Mouse (Mus musculus) lung, adult 2 months (tissue): ENCODE data around the gene Ryr3. TPM values are rescaled to one million over a fixed set of nuclear protein-coding genes. Genes with fewer than 3 reads are reported as not detected.

Experiments
- DNase-seq: peaks from one replicate; pipeline ENCODE4 v3.0.0; 2022
- H3K4me1 ChIP-seq: fragments of 200-500 bp; 2 replicates; pipeline ENCODE4 v1.6.1; 2011; ENCODE audit warnings: low read length; ENCODE audit not compliant: control insufficient read depth, insufficient read depth
- H3K4me3 ChIP-seq: fragments of 200-500 bp; replicated peaks from 2 replicates; pipeline ENCODE3; 2011; ENCODE audit warnings: low read depth, mild to moderate bottlenecking, control low read depth, low read length; ENCODE audit errors: extremely low read depth
- CTCF ChIP-seq: fragments of 200-500 bp; IDR thresholded peaks from 2 replicates; pipeline ENCODE4 v1.5.1; 2011; ENCODE audit warnings: mild to moderate bottlenecking, low read length, control low read depth; ENCODE audit not compliant: insufficient read depth
- POLR2A ChIP-seq: fragments of 200-500 bp; IDR thresholded peaks from 2 replicates; pipeline ENCODE4 v1.6.1; 2011; ENCODE audit warnings: low read depth, mild to moderate bottlenecking, control low read depth, low read length, borderline replicate concordance; ENCODE audit errors: extremely low read depth
- WGBS: fragments of 180-500 bp; shearing (Covaris S2); methylation state at CpG from one replicate; pipeline ENCODE4 v1.1.7; 2018; 5-methylcytosine and 5-hydroxymethylcytosine counted together
- polyA plus RNA-seq: library from polyadenylated mRNA; depleted of rRNA; stranded (reverse); fragments of >200 nt; gene quantifications from 2 replicates; pipeline ENCODE4 v1.2.3, GENCODE M21; 2012

Ryr3 gene
- polyA plus RNA-seq, 1 experiment = 0.79 TPM

DNA sequence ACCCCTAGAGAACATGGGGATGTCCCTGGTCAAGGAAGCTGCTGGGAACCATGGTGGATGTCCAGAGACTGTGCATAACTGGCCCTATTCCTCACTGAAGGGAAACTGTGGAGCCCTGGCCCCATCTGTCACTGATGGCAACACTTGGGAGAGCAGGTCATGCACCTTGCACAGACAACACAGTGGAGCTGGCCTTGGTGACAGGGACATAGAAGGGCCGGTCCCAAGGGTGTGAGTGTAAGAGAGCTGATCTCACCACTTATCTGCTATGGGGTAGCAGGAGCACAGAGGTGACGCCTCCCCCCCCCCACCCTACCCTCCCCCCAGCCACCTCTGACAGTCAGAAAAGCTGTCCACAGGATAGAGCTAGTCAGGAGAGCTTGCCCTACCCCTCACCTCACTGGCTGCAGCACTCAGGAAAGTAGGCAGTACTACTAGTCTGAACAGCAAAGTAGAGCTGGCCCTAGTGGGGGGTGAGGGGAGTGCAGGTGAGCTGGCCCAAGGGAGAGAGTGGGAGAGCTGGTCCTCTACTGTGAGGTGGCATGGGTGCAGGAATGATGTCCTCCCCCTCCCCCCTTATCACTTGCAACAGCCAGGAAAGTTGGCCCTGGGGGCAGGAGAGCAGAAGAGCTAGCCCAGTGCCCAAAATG lies 17.7 kb downstream of the Ryr3 start:
- DNase-seq = no peak
- 67% methylated on average over 2 of the region's 2 CpGs for WGBS
- H3K4me1 ChIP-seq = no peaks in the 10 kb centered on the region
- TF ChIP-seq POLR2A (no peak), CTCF (no peak)
- H3K4me3 ChIP-seq = no peak overlapping the region

DNA sequence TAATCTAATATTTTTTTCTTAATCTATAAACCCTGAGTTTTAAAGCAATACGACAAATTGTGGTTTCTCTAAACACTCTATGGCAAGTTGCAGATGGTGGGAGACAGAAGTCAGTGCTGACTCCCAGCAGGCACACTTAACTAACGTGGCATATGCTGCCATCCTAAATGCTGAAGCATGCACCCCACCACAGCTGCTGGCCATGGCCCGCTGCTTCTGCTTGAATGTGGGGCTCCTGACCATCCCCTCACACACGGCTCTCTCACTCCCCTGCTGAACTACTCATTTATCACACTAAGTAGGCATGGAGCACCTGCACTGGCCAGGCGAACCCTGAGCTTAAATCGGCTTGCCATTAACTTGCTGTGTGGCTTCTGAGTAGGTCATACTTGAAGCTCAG lies 29.7 kb downstream of the Ryr3 start:
- Histone ChIP-seq H3K4me3 (no peak overlapping the region), H3K4me1 (no peaks in the 10 kb centered on the region)
- no peak for TF ChIP-seq POLR2A
- no peak for TF ChIP-seq CTCF
- whole genome bisulfite sequencing = 65% methylated on average over 6 of the region's 6 CpGs
- no peak for DNase-seq

DNA sequence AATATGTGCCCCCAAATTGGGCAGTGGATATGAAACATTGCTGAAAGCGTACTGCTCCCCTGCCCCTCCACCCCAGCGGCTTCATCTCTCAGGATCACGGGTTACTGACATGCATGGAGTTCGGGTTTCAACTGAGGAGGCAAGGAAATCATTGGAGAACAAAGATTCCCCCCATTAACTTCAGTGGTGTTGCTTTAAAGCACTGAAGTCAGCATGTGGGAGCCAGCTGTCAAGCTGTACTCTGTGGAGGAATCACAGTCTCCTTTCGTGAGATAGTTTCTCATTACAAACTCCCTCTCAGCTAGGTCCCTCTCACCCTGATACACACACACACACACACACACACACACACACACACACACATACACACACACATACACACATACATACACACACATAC lies 35.2 kb downstream of the Ryr3 start:
- no peak for TF ChIP-seq CTCF
- no peak for TF ChIP-seq POLR2A
- WGBS = 56% methylated on average over 5 of the region's 5 CpGs
- no peak for DNase-seq
- Histone ChIP-seq H3K4me1 (no peaks in the 10 kb centered on the region), H3K4me3 (no peak overlapping the region)

DNA sequence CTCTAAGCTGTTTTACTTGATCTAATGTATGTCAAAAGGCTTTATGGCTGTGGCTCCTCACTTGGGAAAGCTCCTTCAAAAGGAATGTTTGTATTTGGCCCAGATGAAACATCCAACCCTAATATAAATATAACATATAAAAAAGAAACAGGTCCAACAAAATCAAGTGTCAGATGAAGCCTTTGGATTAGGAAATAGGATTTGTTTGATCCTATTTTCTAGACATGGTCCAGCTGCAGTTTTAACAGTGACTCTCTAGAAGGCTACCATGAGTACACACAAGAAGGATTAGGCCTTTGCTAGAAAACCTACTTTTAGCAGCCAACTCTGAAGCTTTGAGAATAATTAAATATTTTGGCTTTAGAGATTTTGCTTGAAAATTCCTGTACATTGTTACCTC lies 38.8 kb downstream of the Ryr3 start:
- TF ChIP-seq POLR2A = no peak
- no peak for TF ChIP-seq CTCF
- Histone ChIP-seq H3K4me3 (no peak overlapping the region), H3K4me1 (no peaks in the 10 kb centered on the region)
- no peak for DNase-seq

DNA sequence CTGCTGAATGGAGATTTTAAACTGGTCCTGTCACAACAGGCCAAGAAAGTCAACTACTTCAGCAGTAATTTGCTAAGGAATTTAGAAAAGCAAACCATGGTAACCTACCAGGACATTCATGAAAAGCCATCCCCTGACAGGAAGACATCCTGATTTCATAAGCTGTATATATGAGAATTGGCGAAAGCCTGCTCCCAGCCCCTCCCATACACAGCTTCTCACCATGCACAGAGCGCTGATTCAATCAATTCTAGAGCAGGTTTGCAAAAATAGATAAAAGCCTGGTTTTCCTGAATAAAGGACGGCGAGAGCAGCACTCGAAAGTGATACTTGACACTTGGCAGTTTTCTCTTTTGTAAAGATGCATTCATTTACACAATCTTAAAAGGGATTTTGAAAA lies 40.6 kb downstream of the Ryr3 start:
- DNase-seq = no peak
- WGBS = 64% methylated on average over 5 of the region's 5 CpGs
- Histone ChIP-seq H3K4me3 (no peak overlapping the region), H3K4me1 (no peaks in the 10 kb centered on the region)
- no peak for TF ChIP-seq CTCF
- TF ChIP-seq POLR2A = no peak

DNA sequence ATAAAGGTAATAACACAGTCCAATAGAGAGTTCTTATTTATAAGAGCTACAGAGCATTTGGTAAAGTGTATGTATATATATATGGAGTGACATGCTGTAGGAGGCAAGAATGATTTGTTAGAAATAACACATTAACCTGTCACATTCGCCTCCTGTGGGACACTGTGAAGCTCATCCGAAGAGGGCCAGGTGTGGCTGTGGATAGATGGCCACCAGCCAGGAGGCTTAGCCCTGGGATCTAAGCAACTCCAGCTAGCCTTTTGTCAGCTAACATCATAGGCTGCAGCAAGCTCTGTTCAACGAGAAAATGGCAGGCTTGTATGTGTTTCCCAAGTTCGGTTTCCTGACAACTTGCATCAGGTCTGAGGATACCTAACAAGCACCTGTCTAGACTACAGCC lies 48.8 kb downstream of the Ryr3 start:
- WGBS = 78% methylated on average over 4 of the region's 4 CpGs
- TF ChIP-seq CTCF (no peak), POLR2A (no peak)
- no peak for DNase-seq
- no peak overlapping the region for H3K4me3 ChIP-seq
- H3K4me1 ChIP-seq = no peaks in the 10 kb centered on the region

DNA sequence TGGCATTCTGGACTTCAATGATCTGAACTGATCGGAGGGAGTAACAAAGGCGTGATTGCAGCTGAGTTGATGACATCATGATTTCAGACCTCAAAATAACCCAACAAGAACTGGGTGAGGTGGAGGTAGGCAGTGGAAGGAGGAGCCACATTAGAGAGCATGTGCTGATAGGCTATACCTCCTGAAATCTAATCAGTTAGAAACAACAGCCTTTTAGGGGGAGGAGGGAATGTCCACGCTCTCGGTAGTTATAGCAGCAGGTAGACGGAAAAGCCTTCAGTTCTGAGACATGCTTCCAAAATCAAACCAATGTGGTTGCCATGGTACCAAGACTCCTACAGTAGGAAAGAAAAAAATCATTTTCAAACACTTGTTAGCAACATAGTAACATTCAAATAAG lies 55.4 kb downstream of the Ryr3 start:
- H3K4me1 ChIP-seq = no peaks in the 10 kb centered on the region
- no peak for TF ChIP-seq CTCF
- TF ChIP-seq POLR2A = no peak
- H3K4me3 ChIP-seq = no peak overlapping the region
- DNase-seq = no peak
- 77% methylated on average over 5 of the region's 5 CpGs for WGBS

DNA sequence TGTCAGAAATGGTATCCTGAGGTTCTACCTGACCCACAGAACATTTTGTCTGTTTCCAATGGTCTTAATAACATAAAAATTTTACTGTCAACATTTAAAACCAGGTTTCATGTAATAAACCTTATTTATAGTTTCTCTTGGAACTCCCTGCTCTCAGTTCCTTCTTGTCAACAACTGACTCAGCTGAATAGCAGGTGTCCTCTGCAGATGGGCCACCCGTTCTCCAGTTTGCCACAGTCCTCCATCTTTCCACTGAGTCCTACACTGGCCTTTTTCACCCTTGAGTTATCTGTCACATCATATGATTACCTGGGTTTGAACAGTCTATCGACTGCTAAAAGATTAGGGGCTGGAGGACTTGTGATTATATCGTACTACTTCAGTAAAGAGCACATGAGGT lies 79.1 kb downstream of the Ryr3 start:
- WGBS = 65% methylated on average over 3 of the region's 3 CpGs
- no peaks in the 10 kb centered on the region for H3K4me1 ChIP-seq
- DNase-seq = no peak
- TF ChIP-seq CTCF (no peak), POLR2A (no peak)
- no peak overlapping the region for H3K4me3 ChIP-seq

DNA sequence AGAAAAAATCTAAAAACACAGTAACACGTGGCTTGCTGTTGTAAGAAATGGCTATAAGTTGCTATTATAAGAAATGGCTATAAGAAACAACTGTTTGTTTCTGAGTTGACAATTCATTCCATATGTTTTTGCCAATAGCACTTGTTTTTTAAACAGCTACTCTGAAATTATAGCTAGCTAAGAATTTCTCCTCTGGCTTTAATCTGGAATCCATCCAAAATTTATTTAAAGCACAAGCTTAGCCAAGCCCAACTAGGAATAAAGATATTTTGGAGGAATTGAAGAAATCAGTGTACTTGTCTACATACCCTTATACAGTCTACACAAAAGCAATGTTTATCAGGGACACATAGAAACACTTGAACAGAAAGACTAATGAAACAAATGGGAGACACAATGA lies 93.4 kb downstream of the Ryr3 start:
- DNase-seq = no peak
- TF ChIP-seq POLR2A = no peak
- TF ChIP-seq CTCF = no peak
- Histone ChIP-seq H3K4me3 (no peak overlapping the region), H3K4me1 (no peaks in the 10 kb centered on the region)
- 51% methylated on average over 1 of the region's 1 CpGs for WGBS

DNA sequence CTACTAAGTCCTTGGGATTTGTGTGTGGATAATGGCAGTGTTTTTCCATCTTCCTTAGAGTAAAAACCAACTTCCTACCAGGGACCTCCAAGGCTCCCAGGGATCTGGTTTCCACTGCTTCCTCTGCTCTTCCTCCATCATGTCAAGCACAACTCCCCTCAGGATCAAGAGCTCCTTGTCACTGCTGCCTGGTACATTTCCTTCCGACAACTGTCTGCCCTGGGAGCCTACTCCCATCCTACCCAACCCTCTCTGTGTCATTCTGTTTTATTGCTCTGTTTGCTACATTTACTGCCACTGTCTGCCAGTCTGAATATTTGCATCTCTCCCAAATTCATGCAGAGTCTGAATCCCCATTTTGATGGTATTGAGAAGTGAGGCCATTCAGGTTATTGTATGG lies 97.8 kb downstream of the Ryr3 start:
- WGBS = 50% methylated on average over 1 of the region's 1 CpGs
- H3K4me3 ChIP-seq = no peak overlapping the region
- no peaks in the 10 kb centered on the region for H3K4me1 ChIP-seq
- TF ChIP-seq CTCF (no peak), POLR2A (no peak)
- DNase-seq = no peak
